Mouse (Mus musculus) stomach, postnatal 0 days (tissue): ENCODE measurements at regions not wholly inside any gene's neighbourhood (a gene's known extent, or its start where the extent isn't known, plus 50 kb on each side); places are given as distances from the start of the nearest gene placed in this dataset.

ENCODE experiments used
- ATAC-seq: fragments of 200-750 bp; cut with Nextera tagmentation; 2 replicates; pipeline ENCODE4 v1.8.0; 2017; ENCODE audit not compliant: low FRiP score, low TSS enrichment
- DNase-seq: peaks from one replicate; pipeline ENCODE4 v3.0.0-alpha.2; 2016; ENCODE audit warnings: low spot score
- H3K27ac ChIP-seq: fragments of 300-500 bp; sonication (generic); replicated peaks from 2 replicates; pipeline ENCODE4 v1.5.1; 2014; ENCODE audit warnings: mild to moderate bottlenecking, control low read depth
- H3K27me3 ChIP-seq: fragments of 300-500 bp; sonication (generic); 2 replicates; pipeline ENCODE4 v1.6.1; 2014; ENCODE audit warnings: low read length; ENCODE audit not compliant: control insufficient read depth, insufficient read depth
- H3K36me3 ChIP-seq: fragments of 300-500 bp; sonication (generic); 2 replicates; pipeline ENCODE4 v1.6.1; 2014; ENCODE audit warnings: low read length, mixed read lengths; ENCODE audit not compliant: control insufficient read depth, insufficient read depth
- H3K4me1 ChIP-seq: fragments of 300-500 bp; sonication (generic); replicated peaks from 2 replicates; pipeline ENCODE4 v1.6.1; 2014; ENCODE audit warnings: antibody characterized with exemption; ENCODE audit not compliant: control insufficient read depth, insufficient read depth
- H3K4me2 ChIP-seq: fragments of 300-500 bp; sonication (generic); replicated peaks from 2 replicates; pipeline ENCODE4 v1.6.1; 2014; ENCODE audit warnings: low read depth, mild to moderate bottlenecking, control low read depth, moderate library complexity
- H3K4me3 ChIP-seq: fragments of 300-500 bp; sonication (generic); 2 replicates; pipeline ENCODE4 v1.5.1; 2014; ENCODE audit warnings: low read depth, low read length, control low read depth
- H3K9ac ChIP-seq: fragments of 300-500 bp; sonication (generic); 2 replicates; pipeline ENCODE4 v1.6.1; 2014; ENCODE audit warnings: mild to moderate bottlenecking, low read length, control low read depth, mixed read lengths
- H3K9me3 ChIP-seq: fragments of 300-500 bp; sonication (generic); 2 replicates; pipeline ENCODE4 v1.6.1; 2016; ENCODE audit warnings: low read length; ENCODE audit not compliant: control insufficient read depth
- CTCF ChIP-seq: IDR thresholded peaks from 2 replicates; pipeline ENCODE4 v1.5.1; 2016; ENCODE audit warnings: antibody characterized with exemption, low read depth, mild to moderate bottlenecking, moderate library complexity
- EP300 ChIP-seq: optimal IDR thresholded peaks from 2 replicates; pipeline ENCODE3; 2016; ENCODE audit warnings: antibody characterized with exemption
- WGBS: fragments of 180-500 bp; shearing (Covaris S2); extraction: QIAGEN DNeasy Blood & Tissue Kit; methylation state at CpG from one replicate; pipeline ENCODE4 v1.1.7; 2014; 5-methylcytosine and 5-hydroxymethylcytosine counted together

DNA sequence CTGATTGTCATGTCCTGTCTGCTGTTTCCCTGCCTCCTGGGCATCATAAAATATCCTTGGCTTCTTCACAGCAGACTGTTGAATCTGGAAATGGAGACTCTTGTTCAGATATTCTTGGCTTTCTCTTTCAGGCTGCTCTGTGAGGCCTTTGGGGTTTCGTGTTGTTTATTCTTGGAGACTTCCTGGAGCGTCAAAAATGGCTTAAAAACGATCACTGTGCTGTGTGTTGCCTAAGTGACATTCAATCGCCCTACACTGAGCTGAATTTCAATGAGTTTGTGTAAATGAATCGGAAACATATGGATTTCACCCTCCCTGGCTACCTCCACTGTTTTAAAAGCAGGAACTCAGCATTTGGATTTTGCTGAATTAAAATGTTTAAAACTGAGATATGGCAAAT, 241.1 kb upstream of the Slc24a2 start:
- Histone ChIP-seq H3K4me2 (no peak overlapping the region), H3K4me1 (no peaks in the 10 kb centered on the region), H3K4me3 (no peak overlapping the region), H3K36me3 (no peaks in the 10 kb centered on the region), H3K9ac (no peak overlapping the region), H3K9me3 (no peaks in the 10 kb centered on the region), H3K27me3 (no peaks in the 10 kb centered on the region), H3K27ac (no peak overlapping the region)
- TF ChIP-seq EP300 (no peak), CTCF (no peak)
- no peak for DNase-seq
- no peak for ATAC-seq
- WGBS, result 48% methylated on average over 5 of the region's 5 CpGs

DNA sequence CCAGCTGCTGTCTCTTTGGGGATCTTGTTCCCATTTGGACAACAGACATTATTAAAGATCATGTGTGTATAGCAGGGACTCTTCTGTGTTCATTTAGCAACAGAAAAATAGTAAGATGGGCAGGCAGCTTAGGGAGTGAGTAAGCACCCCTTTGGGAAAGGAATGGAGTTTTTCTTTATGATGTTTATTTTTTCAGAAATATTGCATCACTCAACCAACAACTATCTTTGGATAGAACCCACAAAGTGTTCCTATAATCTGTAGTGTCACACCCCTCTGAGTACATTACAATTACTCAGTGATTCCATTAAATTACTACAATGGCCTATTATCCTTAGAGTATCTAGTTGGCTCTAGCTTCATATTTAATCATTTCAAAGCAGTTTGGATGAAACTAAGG, 237.3 kb upstream of the Slc24a2 start:
- H3K36me3 ChIP-seq, result no peaks in the 10 kb centered on the region
- TF ChIP-seq CTCF (no peak), EP300 (no peak)
- no peaks in the 10 kb centered on the region for H3K27me3 ChIP-seq
- no peaks in the 10 kb centered on the region for H3K4me1 ChIP-seq
- no peak overlapping the region for H3K4me3 ChIP-seq
- DNase-seq (no peak), ATAC-seq (no peak)
- H3K27ac ChIP-seq, result no peak overlapping the region
- no peak overlapping the region for H3K9ac ChIP-seq
- no peaks in the 10 kb centered on the region for H3K9me3 ChIP-seq
- no peak overlapping the region for H3K4me2 ChIP-seq

DNA sequence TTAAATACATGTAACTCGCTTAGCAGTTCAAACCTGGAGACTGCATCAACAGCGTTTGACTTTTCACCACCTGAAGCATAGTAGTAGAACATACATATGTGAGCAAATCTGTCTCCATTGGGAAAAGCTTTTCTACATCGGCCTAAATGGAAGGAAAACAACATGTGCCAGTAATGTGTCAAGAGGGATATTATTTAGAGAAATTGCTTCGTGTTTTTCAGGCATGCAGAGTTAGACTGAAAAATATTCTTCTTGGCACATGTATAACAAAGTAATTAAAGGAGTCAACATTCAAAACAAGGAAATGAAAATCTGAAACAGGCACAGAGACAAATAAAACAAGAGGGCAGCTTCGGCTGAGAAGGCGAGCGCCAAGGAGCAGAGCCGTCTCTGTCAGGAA, 236.7 kb upstream of the Slc24a2 start:
- Histone ChIP-seq H3K4me2 (no peak overlapping the region), H3K27ac (no peak overlapping the region), H3K4me1 (no peaks in the 10 kb centered on the region), H3K9ac (no peak overlapping the region), H3K4me3 (no peak overlapping the region), H3K27me3 (no peaks in the 10 kb centered on the region), H3K36me3 (no peaks in the 10 kb centered on the region), H3K9me3 (no peaks in the 10 kb centered on the region)
- WGBS, result 56% methylated on average over 8 of the region's 8 CpGs
- ATAC-seq (no peak), DNase-seq (no peak)
- TF ChIP-seq CTCF (no peak), EP300 (no peak)

DNA sequence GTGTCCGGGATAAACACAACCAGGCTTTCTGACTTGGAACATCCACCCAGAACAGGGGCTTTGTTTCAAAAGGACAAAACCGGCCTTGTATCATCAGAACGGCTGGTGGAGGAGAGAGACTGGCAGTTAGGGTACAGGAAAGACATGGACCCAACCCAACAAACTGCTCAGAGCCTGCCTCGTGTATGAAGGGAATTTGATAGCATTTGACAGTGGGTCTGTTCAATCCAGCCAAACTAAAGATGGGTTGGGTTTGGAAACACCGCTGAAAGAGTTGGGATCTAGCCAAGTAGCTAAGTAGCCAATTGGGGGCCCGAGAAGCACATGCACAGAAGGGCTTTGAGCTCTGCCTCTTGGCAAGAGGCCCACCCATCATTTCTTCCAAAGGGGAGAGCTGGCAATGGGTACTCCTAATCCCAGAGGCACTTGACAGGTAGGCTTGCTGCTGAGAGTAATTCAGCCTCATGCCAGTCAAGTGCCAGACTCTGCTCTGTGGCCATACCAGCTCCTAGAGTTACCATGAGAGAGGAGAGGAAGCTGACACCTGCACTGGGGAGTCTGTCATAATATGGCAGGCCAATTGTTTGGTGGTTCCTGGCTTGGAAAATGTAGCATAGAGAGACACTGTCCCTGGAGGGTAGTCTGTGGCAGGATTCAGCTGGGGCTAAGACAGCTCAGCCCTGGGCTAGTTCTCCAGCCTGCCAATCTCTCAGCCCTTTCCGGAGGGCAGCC, 231.1 kb upstream of the Slc24a2 start:
- ATAC-seq, result no peak
- Histone ChIP-seq H3K27me3 (no peaks in the 10 kb centered on the region), H3K9ac (no peak overlapping the region), H3K9me3 (no peaks in the 10 kb centered on the region), H3K27ac (no peak overlapping the region), H3K4me1 (no peaks in the 10 kb centered on the region), H3K36me3 (no peaks in the 10 kb centered on the region), H3K4me3 (no peak overlapping the region), H3K4me2 (no peak overlapping the region)
- 45% methylated on average over 7 of the region's 7 CpGs for WGBS
- no peak for TF ChIP-seq CTCF
- TF ChIP-seq EP300, result no peak
- peak; percentile 15 for DNase-seq

DNA sequence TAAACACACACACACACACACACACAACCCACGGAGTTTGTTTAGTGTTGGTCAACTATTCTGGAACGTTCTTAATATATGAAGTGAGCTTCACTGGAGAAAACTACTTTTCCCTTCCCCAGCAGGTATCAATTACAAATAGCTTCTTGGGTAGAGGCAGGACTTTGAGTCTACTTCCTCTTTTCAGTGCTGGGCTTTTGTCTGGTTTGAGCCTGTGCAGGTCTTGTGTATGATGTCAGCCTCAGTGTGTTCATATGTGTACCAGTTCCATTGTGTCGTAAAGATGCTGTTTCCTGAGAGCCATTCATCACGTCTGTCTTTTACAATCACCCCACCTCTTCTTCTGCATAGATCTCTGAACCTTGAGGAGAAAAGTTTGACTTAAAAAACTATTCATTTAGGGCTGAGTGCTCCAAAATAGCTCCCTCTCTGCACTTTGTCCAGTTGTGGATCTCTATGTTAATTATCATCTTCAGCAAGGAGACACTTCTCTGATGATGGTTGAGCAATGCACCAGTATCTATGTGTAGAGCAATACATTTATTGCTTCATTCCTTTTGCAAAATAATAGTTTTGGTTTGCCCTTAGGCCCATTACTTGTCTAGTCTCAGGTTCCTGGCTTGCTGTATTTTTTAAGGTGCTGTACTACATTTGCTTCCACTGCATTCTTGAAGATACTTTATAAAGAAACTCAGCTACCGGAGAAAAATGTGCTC, 225.7 kb upstream of the Slc24a2 start:
- TF ChIP-seq EP300 (no peak), CTCF (no peak)
- ATAC-seq, result no peak
- Histone ChIP-seq H3K36me3 (no peaks in the 10 kb centered on the region), H3K9me3 (no peaks in the 10 kb centered on the region), H3K4me3 (no peak overlapping the region), H3K9ac (no peak overlapping the region), H3K4me2 (no peak overlapping the region), H3K27me3 (no peaks in the 10 kb centered on the region), H3K4me1 (no peaks in the 10 kb centered on the region), H3K27ac (no peak overlapping the region)
- DNase-seq, result no peak
- WGBS, result 73% methylated on average over 5 of the region's 5 CpGs

DNA sequence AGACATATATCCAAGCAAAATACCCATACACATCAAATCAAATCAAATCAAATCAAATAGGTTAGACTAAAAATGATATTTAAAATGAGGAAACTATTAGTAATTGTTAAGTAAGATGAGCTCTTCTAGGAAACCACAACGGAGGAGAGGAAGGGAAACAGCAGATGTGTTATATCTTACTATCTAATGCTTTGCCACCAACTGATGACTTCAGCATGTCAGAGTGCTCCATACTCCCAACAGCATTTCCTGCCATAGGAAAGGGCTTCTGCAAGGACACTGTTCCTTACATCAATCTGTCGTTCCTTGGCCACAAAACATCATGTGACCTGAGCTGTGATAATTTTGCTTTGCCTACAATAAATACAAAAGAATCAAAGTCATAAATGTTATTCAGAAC, 221.8 kb upstream of the Slc24a2 start:
- 63% methylated on average over 2 of the region's 2 CpGs for WGBS
- H3K4me2 ChIP-seq, result no peak overlapping the region

More for the DNA sequence above, 221.8 kb upstream of the Slc24a2 start:
- DNase-seq (no peak), ATAC-seq (no peak)
- Histone ChIP-seq H3K9ac (no peak overlapping the region), H3K27ac (no peak overlapping the region), H3K9me3 (no peaks in the 10 kb centered on the region), H3K4me1 (no peaks in the 10 kb centered on the region), H3K27me3 (no peaks in the 10 kb centered on the region), H3K36me3 (no peaks in the 10 kb centered on the region), H3K4me3 (no peak overlapping the region)
- TF ChIP-seq CTCF (no peak), EP300 (no peak)
